In genomic region chr3:126982814-126983213, GRCm38 (mm10) we compare ENCODE assay signal across 22 mouse cellular contexts.
A peak's percentile ranks its signal among the peaks of the same experiment; 100 is the strongest.
DNase-seq lines count a peak whose midpoint lies in the region; ATAC-seq and TF ChIP-seq lines count a peak whose summit lies in the region.
"Had no signal": no experiment of that assay in that cellular context is flagged by ENCODE, and none has a peak within 500 bp of the region (broad histone marks: within the 10 kb centered on the region; RNA-seq: fewer than 3 reads in every experiment).

No protein-coding gene starts in this region.

- no peak overlapping the region for H3K4me2 ChIP-seq in liver, embryonic 11.5 days
- no peak overlapping the region for H3K4me2 ChIP-seq in liver, embryonic 16.5 days (ENCODE audit: low read depth, low read length)
- H3K4me2 ChIP-seq: embryonic facial prominence, embryonic 13.5 days; embryonic facial prominence, embryonic 15.5 days; forebrain, embryonic 12.5 days had no signal

- ATAC-seq in liver, embryonic 11.5 days (replicated peaks; ENCODE audit: low FRiP score): no peak
- ATAC-seq in liver, embryonic 16.5 days (ENCODE audit: low read depth): peak; percentile 53; the same call in 1 of the 2 replicates
- ATAC-seq: forebrain, embryonic 14.5 days; forebrain, embryonic 16.5 days had no signal

- H3K79me2 ChIP-seq in liver, adult 2 months (ENCODE audit: control insufficient read depth, insufficient read depth, low read length): no peaks in the 10 kb centered on the region

- H3K9me3 ChIP-seq in liver, embryonic 11.5 days (ENCODE audit: control insufficient read depth, low read length): no peaks in the 10 kb centered on the region
- H3K9me3 ChIP-seq in liver, embryonic 16.5 days (replicated peaks; ENCODE audit: control insufficient read depth, low read length): no peaks in the 10 kb centered on the region
- H3K9me3 ChIP-seq: embryonic facial prominence, embryonic 13.5 days; embryonic facial prominence, embryonic 15.5 days; forebrain, embryonic 10.5 days; forebrain, embryonic 12.5 days had no signal

- no peak for TF ChIP-seq CTCF in liver, adult 2 months (IDR thresholded peaks at IDR 0.05; ENCODE audit: low read depth, low read length)

- H3K9ac ChIP-seq in liver, adult 2 months (ENCODE audit: low read depth, low read length): no peak overlapping the region
- H3K9ac ChIP-seq in liver, embryonic 11.5 days (ENCODE audit: low read depth, low read length): no peak overlapping the region
- no peak overlapping the region for H3K9ac ChIP-seq in liver, embryonic 16.5 days (ENCODE audit: low read depth, low read length)
- H3K9ac ChIP-seq: embryonic facial prominence, embryonic 13.5 days; embryonic facial prominence, embryonic 15.5 days; forebrain, embryonic 12.5 days had no signal

- no peaks in the 10 kb centered on the region for H3K27me3 ChIP-seq in liver, adult 2 months (ENCODE audit: control insufficient read depth, insufficient read depth, low read length)
- H3K27me3 ChIP-seq in liver, embryonic 11.5 days (replicated peaks; ENCODE audit: control insufficient read depth, insufficient read depth, low read length): no peaks in the 10 kb centered on the region
- H3K27me3 ChIP-seq in liver, embryonic 16.5 days (ENCODE audit: control insufficient read depth, insufficient read depth, low read depth, low read length): no peaks in the 10 kb centered on the region
- H3K27me3 ChIP-seq: embryonic facial prominence, embryonic 13.5 days; embryonic facial prominence, embryonic 15.5 days; forebrain, embryonic 12.5 days had no signal

- 20% methylated on average over 5 of the region's 5 CpGs for WGBS in liver, adult 2 months
- 78% methylated on average over 5 of the region's 5 CpGs for WGBS in liver, embryonic 11.5 days
- WGBS in liver, embryonic 16.5 days (ENCODE audit: insufficient replicate concordance): 56% methylated on average over 5 of the region's 5 CpGs

- no peak overlapping the region for H3K27ac ChIP-seq in liver, adult 2 months (replicated peaks; ENCODE audit: insufficient read depth, low read depth, low read length)
- no peak overlapping the region for H3K27ac ChIP-seq in liver, embryonic 11.5 days (ENCODE audit: low read depth, low read length)
- H3K27ac ChIP-seq in liver, embryonic 16.5 days (ENCODE audit: low read length): no peak overlapping the region
- H3K27ac ChIP-seq: embryonic facial prominence, embryonic 13.5 days; embryonic facial prominence, embryonic 15.5 days; forebrain, embryonic 10.5 days; forebrain, embryonic 12.5 days had no signal

- H3K36me3 ChIP-seq in liver, adult 2 months (ENCODE audit: control insufficient read depth, insufficient read depth, low read length): no peaks in the 10 kb centered on the region
- no peaks in the 10 kb centered on the region for H3K36me3 ChIP-seq in liver, embryonic 11.5 days (ENCODE audit: control insufficient read depth, insufficient read depth, low read length)
- H3K36me3 ChIP-seq in liver, embryonic 16.5 days (ENCODE audit: control insufficient read depth, insufficient read depth): no peaks in the 10 kb centered on the region
- H3K36me3 ChIP-seq: embryonic facial prominence, embryonic 13.5 days; embryonic facial prominence, embryonic 15.5 days had no signal

- no peak for TF ChIP-seq POLR2A in liver, adult 2 months (IDR thresholded peaks at IDR 0.05; ENCODE audit: extremely low read depth, insufficient read depth, low read length)

- no peak overlapping the region for H3K4me3 ChIP-seq in liver, adult 2 months (ENCODE audit: insufficient read depth, low read depth, low read length)
- H3K4me3 ChIP-seq in liver, embryonic 11.5 days (ENCODE audit: low read depth, low read length): no peak overlapping the region
- no peak overlapping the region for H3K4me3 ChIP-seq in liver, embryonic 16.5 days (ENCODE audit: low read depth, low read length)
- H3K4me3 ChIP-seq: embryonic facial prominence, embryonic 13.5 days; embryonic facial prominence, embryonic 15.5 days; erythroblast, embryonic 14.5 days; forebrain, embryonic 10.5 days; forebrain, embryonic 12.5 days had no signal

- H3K4me1 ChIP-seq in liver, adult 2 months (ENCODE audit: control insufficient read depth, insufficient read depth, low read length): no peaks in the 10 kb centered on the region
- H3K4me1 ChIP-seq in liver, embryonic 11.5 days (replicated peaks; ENCODE audit: control insufficient read depth, insufficient read depth, low read length): no peaks in the 10 kb centered on the region
- H3K4me1 ChIP-seq in liver, embryonic 16.5 days (ENCODE audit: control insufficient read depth, low read depth, low read length): no peaks in the 10 kb centered on the region
- H3K4me1 ChIP-seq: embryonic facial prominence, embryonic 13.5 days; embryonic facial prominence, embryonic 15.5 days; forebrain, embryonic 10.5 days; forebrain, embryonic 12.5 days had no signal

- peak; percentile 81 for DNase-seq in liver, adult 2 months (ENCODE audit: extremely low read depth, low read depth, low spot score)
- DNase-seq in liver, embryonic 11.5 days (ENCODE audit: low spot score): no peak
- DNase-seq in liver: no peak
- no peak for DNase-seq in lung, postnatal 25 days (ENCODE audit: low spot score)
- DNase-seq: adrenal gland, adult 2 months; adrenal gland, postnatal 10 days; adrenal gland, postnatal 25 days; cerebellum, adult 11 months; cerebellum, adult 18-20 months; cerebellum, adult 8-10 months; cerebellum, adult 9-11 months; cerebellum, postnatal 14 days; cerebellum, postnatal 36 days; embryo, embryonic 11 days had no signal
